Mouse (Mus musculus) forebrain, embryonic 10.5 days (tissue): ENCODE measurements around the gene Lypd6. TPM values are rescaled to one million over a fixed set of nuclear protein-coding genes. Genes with fewer than 3 reads are reported as not detected.

ENCODE experiments used
- DNase-seq: peaks from one replicate; pipeline ENCODE4 v3.0.0-alpha.2; 2017; ENCODE audit warnings: low spot score; ENCODE audit errors: extremely low spot score
- H3K27ac ChIP-seq: fragments of 300-500 bp; sonication (generic); 2 replicates; pipeline ENCODE4 v1.5.1; 2016; ENCODE audit warnings: mild to moderate bottlenecking
- H3K27me3 ChIP-seq: fragments of 300-500 bp; sonication (generic); 2 replicates; pipeline ENCODE4 v1.6.1; 2016; ENCODE audit warnings: mild to moderate bottlenecking; ENCODE audit not compliant: poor library complexity, severe bottlenecking
- H3K36me3 ChIP-seq: fragments of 300-500 bp; sonication (generic); replicated peaks from 2 replicates; pipeline ENCODE4 v1.6.1; 2016; ENCODE audit warnings: mild to moderate bottlenecking, moderate library complexity
- H3K4me1 ChIP-seq: fragments of 300-500 bp; sonication (generic); 2 replicates; pipeline ENCODE4 v1.6.1; 2016
- H3K4me3 ChIP-seq: fragments of 300-500 bp; sonication (generic); 2 replicates; pipeline ENCODE4 v1.5.1; 2016; ENCODE audit warnings: mild to moderate bottlenecking, moderate library complexity
- H3K9me3 ChIP-seq: fragments of 300-500 bp; sonication (generic); 2 replicates; pipeline ENCODE4 v1.6.1; 2016; ENCODE audit warnings: mild to moderate bottlenecking, moderate library complexity
- WGBS: fragments of 180-500 bp; shearing (Covaris S2); methylation state at CpG from one replicate; pipeline ENCODE4 v1.1.7; 2016; 5-methylcytosine and 5-hydroxymethylcytosine counted together
- polyA plus RNA-seq: library from polyadenylated mRNA; unstranded; fragments of >200 nt; fragmentation: Nextera tagmentation; extraction: Ambion mirVana; gene quantifications from 2 replicates; pipeline ENCODE4 v1.2.1, GENCODE M21; 2016

Lypd6 gene
- polyA plus RNA-seq, 1 experiment from 2014 or later: 3.9 TPM

GRCm38 (mm10) chr2:50112427-50112826 lies 46.2 kb downstream of the Lypd6 start:
- Histone ChIP-seq H3K27ac (no peak overlapping the region), H3K27me3 (no peaks in the 10 kb centered on the region), H3K36me3 (no peaks in the 10 kb centered on the region), H3K4me3 (no peak overlapping the region), H3K4me1 (peaks cover 10% of the 10 kb centered on the region), H3K9me3 (no peaks in the 10 kb centered on the region)
- no peak for DNase-seq
- 93% methylated on average over 5 of the region's 5 CpGs for WGBS

DNA sequence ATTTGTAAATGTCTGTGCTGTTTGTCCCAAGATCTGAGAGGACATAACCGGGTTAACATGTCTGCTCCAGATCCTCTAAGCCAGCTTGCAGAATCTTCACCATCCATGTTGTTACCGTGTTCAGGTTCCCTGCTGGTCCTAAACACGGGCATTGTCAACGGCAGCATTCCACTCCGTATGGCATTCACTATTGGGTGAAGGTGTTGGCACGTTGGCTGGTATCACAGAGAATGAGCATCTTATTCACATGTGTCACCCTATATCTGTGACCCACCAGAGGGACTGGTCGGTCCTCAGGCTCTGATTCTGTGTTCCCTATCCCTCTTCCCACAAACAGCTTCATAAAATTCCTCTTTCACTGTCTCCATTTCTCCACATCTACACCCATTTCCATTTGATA lies 52.9 kb downstream of the Lypd6 start:
- 92% methylated on average over 7 of the region's 7 CpGs for WGBS

DNA sequence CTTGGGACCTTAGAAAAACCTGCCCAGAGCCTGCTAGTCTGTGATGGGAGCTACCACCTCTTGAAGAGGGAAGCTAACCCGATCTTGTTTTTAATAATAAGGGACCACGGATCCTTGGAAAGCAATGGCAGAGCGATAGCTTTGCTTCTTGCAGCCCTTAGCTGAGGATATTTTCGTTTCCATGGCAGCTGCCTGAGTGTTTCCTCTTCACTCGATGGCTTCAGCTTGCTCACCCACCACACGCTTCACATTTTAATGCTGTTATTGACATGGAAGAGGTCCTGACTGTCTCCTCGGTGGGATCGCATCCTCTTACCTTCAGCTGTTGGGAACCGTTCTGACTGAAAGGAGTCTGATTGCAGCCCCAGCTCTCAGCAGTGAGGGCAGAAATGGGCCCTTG lies 54.6 kb downstream of the Lypd6 start:
- peaks cover 8% of the 10 kb centered on the region for H3K4me1 ChIP-seq
- no peak overlapping the region for H3K4me3 ChIP-seq
- DNase-seq: no peak
- H3K36me3 ChIP-seq: no peaks in the 10 kb centered on the region
- WGBS: 85% methylated on average over 9 of the region's 9 CpGs
- no peaks in the 10 kb centered on the region for H3K9me3 ChIP-seq
- H3K27me3 ChIP-seq: no peaks in the 10 kb centered on the region
- no peak overlapping the region for H3K27ac ChIP-seq

More for the DNA sequence above, 52.9 kb downstream of the Lypd6 start:
- no peak for DNase-seq
- H3K4me1 ChIP-seq: no peaks in the 10 kb centered on the region
- H3K9me3 ChIP-seq: no peaks in the 10 kb centered on the region
- no peaks in the 10 kb centered on the region for H3K36me3 ChIP-seq
- no peak overlapping the region for H3K27ac ChIP-seq
- H3K4me3 ChIP-seq: no peak overlapping the region
- no peaks in the 10 kb centered on the region for H3K27me3 ChIP-seq

- Histone ChIP-seq H3K27ac (no peak overlapping the region), H3K27me3 (no peaks in the 10 kb centered on the region), H3K36me3 (no peaks in the 10 kb centered on the region), H3K9me3 (no peaks in the 10 kb centered on the region), H3K4me3 (no peak overlapping the region), H3K4me1 (peaks cover 10% of the 10 kb centered on the region)
- peak; percentile 12 for DNase-seq
- WGBS: 81% methylated on average over 5 of the region's 5 CpGs
Observed at GRCm38 (mm10) chr2:50123376-50123775, 57.1 kb downstream of the Lypd6 start.

- Histone ChIP-seq H3K4me1 (peaks cover 17% of the 10 kb centered on the region), H3K27me3 (no peaks in the 10 kb centered on the region)
- WGBS: 90% methylated on average over 9 of the region's 9 CpGs
Observed at GRCm38 (mm10) chr2:50127513-50128175, 61.4 kb downstream of the Lypd6 start.

GRCm38 (mm10) chr2:50128322-50129277 lies 62.4 kb downstream of the Lypd6 start:
- H3K4me1 ChIP-seq: peaks cover 17% of the 10 kb centered on the region
- DNase-seq: peak; percentile 9
- no peak overlapping the region for H3K27ac ChIP-seq
- H3K4me3 ChIP-seq: no peak overlapping the region
- 84% methylated on average over 12 of the region's 12 CpGs for WGBS
- no peaks in the 10 kb centered on the region for H3K9me3 ChIP-seq
- no peaks in the 10 kb centered on the region for H3K36me3 ChIP-seq
- H3K27me3 ChIP-seq: no peaks in the 10 kb centered on the region

More at GRCm38 (mm10) chr2:50127513-50128175, 61.4 kb downstream of the Lypd6 start:
- Histone ChIP-seq H3K36me3 (no peaks in the 10 kb centered on the region), H3K27ac (no peak overlapping the region), H3K4me3 (no peak overlapping the region), H3K9me3 (no peaks in the 10 kb centered on the region)
- peak; percentile 13 for DNase-seq

DNA sequence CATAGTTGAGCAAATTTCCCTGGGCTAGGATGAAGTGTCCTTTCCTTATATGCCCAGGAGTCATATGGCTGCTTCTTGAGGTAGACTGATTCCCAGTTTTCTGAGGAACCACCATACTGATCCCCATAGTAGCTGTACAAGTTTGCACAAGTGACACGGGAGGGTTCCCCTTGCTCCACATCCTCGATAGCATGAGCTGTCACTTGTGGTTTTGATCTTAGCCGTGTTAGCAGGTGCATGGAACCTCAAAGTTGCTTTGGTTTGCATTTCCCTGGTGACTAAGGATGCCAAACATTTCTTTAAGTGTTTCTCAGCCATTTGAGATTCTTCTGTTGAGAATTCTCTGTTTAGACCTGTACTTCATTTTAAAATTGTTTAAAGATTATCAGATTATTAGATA lies 64.4 kb downstream of the Lypd6 start:
- Histone ChIP-seq H3K9me3 (no peaks in the 10 kb centered on the region), H3K4me3 (no peak overlapping the region), H3K27ac (no peak overlapping the region), H3K36me3 (no peaks in the 10 kb centered on the region), H3K27me3 (no peaks in the 10 kb centered on the region), H3K4me1 (peaks cover 8% of the 10 kb centered on the region; the same call in 1 of the 2 replicates)
- peak; percentile 3 for DNase-seq
- WGBS: 86% methylated on average over 3 of the region's 3 CpGs

DNA sequence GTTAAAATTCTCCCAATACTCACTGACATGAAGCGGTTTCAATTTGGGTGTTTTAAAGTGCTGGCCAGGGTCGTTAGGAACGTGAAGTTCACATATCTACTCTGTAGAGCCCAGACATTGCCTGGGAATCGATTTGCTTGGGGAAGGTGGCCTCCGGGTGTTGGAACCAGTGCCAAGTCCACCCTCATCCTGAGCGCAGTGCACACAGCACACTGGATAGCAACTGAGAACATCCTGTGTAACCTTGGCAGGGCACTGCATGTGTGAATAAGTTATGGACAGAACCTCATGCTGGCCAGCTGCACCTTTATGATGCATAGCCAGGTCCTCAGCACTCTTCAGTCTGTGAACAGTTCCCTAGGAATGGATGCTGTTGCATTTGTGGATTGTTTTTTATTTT lies 77.4 kb downstream of the Lypd6 start:
- WGBS: 73% methylated on average over 6 of the region's 6 CpGs
- DNase-seq: peak; percentile 12
- Histone ChIP-seq H3K9me3 (no peaks in the 10 kb centered on the region), H3K4me3 (no peak overlapping the region), H3K27ac (no peak overlapping the region), H3K4me1 (peaks cover 3% of the 10 kb centered on the region; the same call in 1 of the 2 replicates), H3K27me3 (no peaks in the 10 kb centered on the region), H3K36me3 (no peaks in the 10 kb centered on the region)

GRCm38 (mm10) chr2:50147308-50147707 lies 81.1 kb downstream of the Lypd6 start:
- 91% methylated on average over 9 of the region's 9 CpGs for WGBS
- DNase-seq: no peak
- H3K27ac ChIP-seq: no peak overlapping the region
- no peaks in the 10 kb centered on the region for H3K36me3 ChIP-seq
- H3K4me3 ChIP-seq: no peak overlapping the region
- peaks cover 17% of the 10 kb centered on the region for H3K4me1 ChIP-seq
- no peaks in the 10 kb centered on the region for H3K9me3 ChIP-seq
- no peaks in the 10 kb centered on the region for H3K27me3 ChIP-seq

- Histone ChIP-seq H3K9me3 (no peaks in the 10 kb centered on the region), H3K4me3 (no peak overlapping the region), H3K27me3 (no peaks in the 10 kb centered on the region), H3K4me1 (peaks cover 13% of the 10 kb centered on the region), H3K36me3 (no peaks in the 10 kb centered on the region), H3K27ac (no peak overlapping the region)
- no peak for DNase-seq
- WGBS: 81% methylated on average over 6 of the region's 6 CpGs
Observed at GRCm38 (mm10) chr2:50149257-50150202, 83.3 kb downstream of the Lypd6 start.

- no peaks in the 10 kb centered on the region for H3K9me3 ChIP-seq
- no peaks in the 10 kb centered on the region for H3K36me3 ChIP-seq
- H3K4me3 ChIP-seq: no peak overlapping the region
- peaks cover 13% of the 10 kb centered on the region for H3K4me1 ChIP-seq
- DNase-seq: no peak
- 91% methylated on average over 7 of the region's 7 CpGs for WGBS
- H3K27me3 ChIP-seq: no peaks in the 10 kb centered on the region
- H3K27ac ChIP-seq: no peak overlapping the region
Observed at GRCm38 (mm10) chr2:50150203-50150590, 84.0 kb downstream of the Lypd6 start.

GRCm38 (mm10) chr2:50150816-50151215 lies 84.6 kb downstream of the Lypd6 start:
- WGBS: 90% methylated on average over 5 of the region's 5 CpGs
- Histone ChIP-seq H3K9me3 (no peaks in the 10 kb centered on the region), H3K4me1 (peaks cover 13% of the 10 kb centered on the region), H3K27ac (no peak overlapping the region), H3K36me3 (no peaks in the 10 kb centered on the region), H3K27me3 (no peaks in the 10 kb centered on the region), H3K4me3 (no peak overlapping the region)
- no peak for DNase-seq
